In the genomic region with DNA sequence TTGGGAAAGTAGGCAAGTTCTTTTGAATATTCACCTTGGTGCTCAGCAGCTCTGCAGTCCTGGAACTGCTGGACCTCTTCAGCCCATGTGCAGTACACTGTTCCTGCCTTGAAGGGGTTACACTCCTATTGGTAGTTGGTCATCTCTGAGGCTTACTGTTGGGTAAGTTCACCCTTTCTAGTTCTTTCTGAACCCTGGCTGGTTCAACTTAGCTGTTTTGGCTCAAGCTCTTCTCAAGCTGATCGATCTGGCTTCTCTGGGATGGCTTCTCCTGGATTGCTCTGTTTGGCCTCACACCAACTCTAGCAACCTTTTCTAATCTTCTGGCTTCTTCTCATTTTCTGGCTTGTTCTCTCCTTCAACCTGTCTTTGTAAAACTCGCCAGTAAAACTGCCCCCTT, we compare ENCODE assay signal across 10 mouse cellular contexts. TPM values are rescaled to one million over a fixed set of nuclear protein-coding genes. Genes with fewer than 3 reads are reported as not detected.
DNase-seq lines count a peak whose midpoint lies in the region; ATAC-seq and TF ChIP-seq lines count a peak whose summit lies in the region.
"Had no signal": no experiment of that assay in that cellular context is flagged by ENCODE, and none has a peak within 500 bp of the region (broad histone marks: within the 10 kb centered on the region; RNA-seq: fewer than 3 reads in every experiment).

No protein-coding gene starts in this region.

- peak overlapping the region; percentile 70 for H3K4me2 ChIP-seq in kidney, embryonic 15.5 days
- peak overlapping the region; percentile 76 for H3K4me2 ChIP-seq in hindbrain, embryonic 16.5 days (ENCODE audit: low read length)
- H3K4me2 ChIP-seq in midbrain, postnatal 0 days (ENCODE audit: low read depth, low read length, poor library complexity, severe bottlenecking): peak overlapping the region; percentile 57

- no peak overlapping the region for H3K27ac ChIP-seq in kidney, embryonic 15.5 days
- no peak overlapping the region for H3K27ac ChIP-seq in bone marrow macrophage, adult 2 months (ENCODE audit: insufficient read depth, low read depth, low read length)
- no peak overlapping the region for H3K27ac ChIP-seq in hindbrain, embryonic 16.5 days (ENCODE audit: low read depth, low read length)
- H3K27ac ChIP-seq in midbrain, postnatal 0 days (ENCODE audit: low read depth, low read length): no peak overlapping the region

- ATAC-seq in kidney, embryonic 15.5 days (replicated peaks; ENCODE audit: low FRiP score): no peak
- no peak for ATAC-seq in hindbrain, embryonic 16.5 days
- no peak for ATAC-seq in midbrain, postnatal 0 days (ENCODE audit: low FRiP score)

- H3K9ac ChIP-seq in kidney, embryonic 15.5 days: 0 out of 2 replicates have a peak overlapping the region, but pooled peaks have one; percentile 100
- peak overlapping the region; percentile 42; the same call in 1 of the 2 replicates for H3K9ac ChIP-seq in hindbrain, embryonic 16.5 days (ENCODE audit: low read depth, low read length)
- H3K9ac ChIP-seq in midbrain, postnatal 0 days (replicated peaks; ENCODE audit: low read length, poor library complexity, severe bottlenecking): no peak overlapping the region

- WGBS in kidney, embryonic 15.5 days: 43% methylated on average over 2 of the region's 2 CpGs
- 61% methylated on average over 2 of the region's 2 CpGs for WGBS in hindbrain, embryonic 16.5 days
- 37% methylated on average over 2 of the region's 2 CpGs for WGBS in midbrain, postnatal 0 days

- DNase-seq in kidney, postnatal 10 days: no peak
- no peak for DNase-seq in midbrain, postnatal 0 days (ENCODE audit: low spot score)
- DNase-seq in thymus, adult 18-20 months: no peak
- DNase-seq in left cerebral cortex, adult 18-20 months (ENCODE audit: low spot score in 2 of 2): no peak
- no peak for DNase-seq in adrenal gland, adult 18-20 months (ENCODE audit: low spot score in 2 of 2)
- DNase-seq: kidney, adult 2 months; right cerebral cortex, postnatal 14 days had no signal

- H3K36me3 ChIP-seq in kidney, embryonic 15.5 days: no peaks in the 10 kb centered on the region
- no peaks in the 10 kb centered on the region for H3K36me3 ChIP-seq in hindbrain, embryonic 16.5 days (ENCODE audit: control insufficient read depth, insufficient read depth, low read length)
- no peaks in the 10 kb centered on the region for H3K36me3 ChIP-seq in midbrain, postnatal 0 days (ENCODE audit: insufficient read depth, low read length)

- no peak for TF ChIP-seq CTCF in bone marrow macrophage, adult 2 months (IDR thresholded peaks at IDR 0.05; ENCODE audit: low read depth, low read length)
- no peak for TF ChIP-seq CTCF in midbrain, postnatal 0 days (IDR thresholded peaks at IDR 0.05)

- peak overlapping the region; percentile 96 for H3K4me3 ChIP-seq in kidney, embryonic 15.5 days (replicated peaks)
- H3K4me3 ChIP-seq in bone marrow macrophage, adult 2 months (ENCODE audit: insufficient read depth, low read length): peak overlapping the region; percentile 21
- peak overlapping the region; percentile 94 for H3K4me3 ChIP-seq in hindbrain, embryonic 16.5 days (ENCODE audit: low read length)
- peak overlapping the region; percentile 99; the same call in 1 of the 2 replicates for H3K4me3 ChIP-seq in midbrain, postnatal 0 days (ENCODE audit: low read depth, low read length)

- H3K9me3 ChIP-seq in kidney, embryonic 15.5 days (replicated peaks): no peaks in the 10 kb centered on the region
- no peaks in the 10 kb centered on the region for H3K9me3 ChIP-seq in hindbrain, embryonic 16.5 days (ENCODE audit: control insufficient read depth, low read length)
- no peaks in the 10 kb centered on the region for H3K9me3 ChIP-seq in midbrain, postnatal 0 days (ENCODE audit: low read length)

- H3K4me1 ChIP-seq in kidney, embryonic 15.5 days: peaks cover 16% of the 10 kb centered on the region
- H3K4me1 ChIP-seq in bone marrow macrophage, adult 2 months (ENCODE audit: control insufficient read depth, insufficient read depth, low read length): peaks cover 18% of the 10 kb centered on the region
- H3K4me1 ChIP-seq in hindbrain, embryonic 16.5 days (ENCODE audit: control insufficient read depth, insufficient read depth, low read depth, low read length): peaks cover 18% of the 10 kb centered on the region
- H3K4me1 ChIP-seq in midbrain, postnatal 0 days (ENCODE audit: insufficient read depth, low read length): peaks cover 21% of the 10 kb centered on the region; the same call in 1 of the 2 replicates

- no peak for TF ChIP-seq POLR2A in bone marrow macrophage, adult 2 months (IDR thresholded peaks at IDR 0.05; ENCODE audit: borderline replicate concordance, low read depth, low read length)

- H3K27me3 ChIP-seq in kidney, embryonic 15.5 days: no peaks in the 10 kb centered on the region
- H3K27me3 ChIP-seq in hindbrain, embryonic 16.5 days (replicated peaks; ENCODE audit: control insufficient read depth, insufficient read depth, low read length): no peaks in the 10 kb centered on the region
- no peaks in the 10 kb centered on the region for H3K27me3 ChIP-seq in midbrain, postnatal 0 days (ENCODE audit: insufficient read depth, low read length)

RNA-seq across cellular contexts. Expression of a gene that starts 1.8 kb away (rescaled TPM):
- polyA plus RNA-seq in kidney, embryonic 15.5 days (2015; fragmentation: Nextera tagmentation; extraction: Ambion mirVana): 10.8 and 11.4 TPM in 2 replicates
- 39.2 and 42.6 TPM in 2 replicates for polyA plus RNA-seq in bone marrow macrophage, adult 2 months (2012; ENCODE audit: insufficient read depth, insufficient read length, missing spikeins)
- polyA plus RNA-seq in hindbrain, embryonic 16.5 days (2015; fragmentation: Nextera tagmentation; extraction: Ambion mirVana): 10.5 and 13.6 TPM in 2 replicates
- 31.6 and 36.1 TPM in 2 replicates for total RNA-seq in midbrain, postnatal 0 days (2014; rRNA removed)
- 10.3 and 13.8 TPM in 2 replicates for polyA plus RNA-seq in midbrain, postnatal 0 days (2015; fragmentation: Nextera tagmentation; extraction: Ambion mirVana)
- total RNA-seq in left cerebral cortex, adult 18-20 months (2021): 10 to 100 TPM; 67.0 TPM
- 10 to 100 TPM; 45.6 to 57.5 TPM for total RNA-seq in adrenal gland, adult 18-20 months (2021)

Comparison
In these comparisons a context has a peak if more than half of its experiments do, and no peak if none do; other contexts are left out.
1. H3K4me3 ChIP-seq: peak in every context shown above with its lines; median percentile 99 in midbrain, postnatal 0 days; 96 in kidney, embryonic 15.5 days; 94 in hindbrain, embryonic 16.5 days; 21 in bone marrow macrophage, adult 2 months.